12 mouse cellular contexts compared by ENCODE assay signal in genomic region chr1:105588697-105589096, GRCm38 (mm10).
"Had no signal": no experiment of that assay in that cellular context is flagged by ENCODE, and none has a peak within 500 bp of the region (broad histone marks: within the 10 kb centered on the region; RNA-seq: fewer than 3 reads in every experiment).

No protein-coding gene starts in this region.

- H3K9ac ChIP-seq: hindbrain, embryonic 15.5 days; limb, embryonic 12.5 days; limb, embryonic 15.5 days; liver, embryonic 13.5 days; lung, embryonic 15.5 days had no signal

- H3K36me3 ChIP-seq: hindbrain, embryonic 15.5 days had no signal

- H3K27ac ChIP-seq: hindbrain, embryonic 15.5 days; limb, embryonic 12.5 days; limb, embryonic 15.5 days; liver, embryonic 13.5 days; lung, embryonic 15.5 days had no signal

- H3K9me3 ChIP-seq: hindbrain, embryonic 15.5 days; limb, embryonic 12.5 days; limb, embryonic 15.5 days; liver, embryonic 13.5 days; lung, embryonic 15.5 days had no signal

- H3K4me3 ChIP-seq: hindbrain, embryonic 15.5 days; limb, embryonic 12.5 days; limb, embryonic 15.5 days; liver, embryonic 13.5 days; lung, embryonic 15.5 days had no signal

- H3K4me1 ChIP-seq: hindbrain, embryonic 15.5 days; limb, embryonic 12.5 days; limb, embryonic 15.5 days; liver, embryonic 13.5 days; lung, embryonic 15.5 days had no signal

- H3K27me3 ChIP-seq: hindbrain, embryonic 15.5 days; limb, embryonic 12.5 days; limb, embryonic 15.5 days; liver, embryonic 13.5 days; lung, embryonic 15.5 days had no signal

- DNase-seq: kidney, postnatal 4 days; left cerebral cortex, postnatal 4 days; liver, embryonic 13.5 days; midbrain, embryonic 14.5 days; right cerebral cortex, postnatal 4 days; thymus, postnatal 25 days had no signal

- H3K4me2 ChIP-seq: hindbrain, embryonic 15.5 days; limb, embryonic 12.5 days; limb, embryonic 15.5 days; liver, embryonic 13.5 days; lung, embryonic 15.5 days; midbrain, embryonic 11.5 days had no signal

- ATAC-seq: intestine, postnatal 0 days had no signal
